Mouse (Mus musculus): ENCODE results near the gene S100a1.

Gene S100a1

GRCm38 (mm10) chr3:90508950-90509746 is 5.0 kb downstream of the S100a1 start, which contains the start of gene Chtop:
Gene Chtop, minus strand, starts transcription at chr3:90509498.
- DNase-seq, result peak; percentile 98

- no peak for DNase-seq
Observed at GRCm38 (mm10) chr3:90508287-90508949, 5.8 kb downstream of the S100a1 start.

GRCm38 (mm10) chr3:90506362-90506761 is 7.8 kb downstream of the S100a1 start:
- DNase-seq, result no peak

- no peak for DNase-seq
Observed at GRCm38 (mm10) chr3:90505216-90505615, 9.0 kb downstream of the S100a1 start.

GRCm38 (mm10) chr3:90503444-90503843 is 10.7 kb downstream of the S100a1 start:
- no peak for DNase-seq

- DNase-seq, result no peak
Observed at GRCm38 (mm10) chr3:90497597-90497996, 16.6 kb downstream of the S100a1 start.

GRCm38 (mm10) chr3:90495850-90496525 is 18.2 kb downstream of the S100a1 start:
- DNase-seq, result no peak

- no peak for DNase-seq
Observed at GRCm38 (mm10) chr3:90493831-90494540, 20.2 kb downstream of the S100a1 start.

- peak; percentile 48 for DNase-seq
Observed at GRCm38 (mm10) chr3:90491350-90491749, 22.8 kb downstream of the S100a1 start.

GRCm38 (mm10) chr3:90490696-90491256 is 23.4 kb downstream of the S100a1 start, which contains the start of gene Snapin:
Gene Snapin, minus strand, starts transcription at chr3:90491033.
- peak; percentile 96 for DNase-seq

- DNase-seq, result no peak
Observed at GRCm38 (mm10) chr3:90488576-90488975, 25.6 kb downstream of the S100a1 start.

- no peak for DNase-seq
Observed at GRCm38 (mm10) chr3:90486998-90487397, 27.2 kb downstream of the S100a1 start.

GRCm38 (mm10) chr3:90475831-90476611 is 38.2 kb downstream of the S100a1 start, which contains the start of gene Ilf2:
Gene Ilf2, plus strand, starts transcription at chr3:90476126.
- DNase-seq, result peak; percentile 98

- DNase-seq, result no peak
Observed at GRCm38 (mm10) chr3:90475151-90475830, 38.9 kb downstream of the S100a1 start.

GRCm38 (mm10) chr3:90472213-90472612 is 42.0 kb downstream of the S100a1 start:
- DNase-seq, result no peak

- no peak for DNase-seq
Observed at GRCm38 (mm10) chr3:90467618-90468300, 46.4 kb downstream of the S100a1 start.

- DNase-seq, result peak; percentile 42
Observed at GRCm38 (mm10) chr3:90466311-90466766, 47.9 kb downstream of the S100a1 start.

GRCm38 (mm10) chr3:90465686-90466310 is 48.4 kb downstream of the S100a1 start, which contains the start of gene Npr1:
Gene Npr1, minus strand, starts transcription at chr3:90465866.
- no peak for DNase-seq

- DNase-seq, result no peak
Observed at GRCm38 (mm10) chr3:90465081-90465685, 49.0 kb downstream of the S100a1 start.
